Mouse (Mus musculus): ENCODE data around the gene Mansc1. TPM values are rescaled to one million over a fixed set of nuclear protein-coding genes. Genes with fewer than 3 reads are reported as not detected.

The Mansc1 gene
- polyA plus RNA-seq, 1 experiment from 2014 or later: 7.6 TPM

- no peaks in the 10 kb centered on the region for H3K9me3 ChIP-seq (ENCODE audit: control insufficient read depth, low read length)
- no peak overlapping the region for H3K27ac ChIP-seq (ENCODE audit: low read length)
- H3K9ac ChIP-seq (ENCODE audit: low read depth, low read length): no peak overlapping the region
- H3K36me3 ChIP-seq (ENCODE audit: control insufficient read depth, insufficient read depth, low read length): no peaks in the 10 kb centered on the region
- H3K4me1 ChIP-seq (ENCODE audit: control insufficient read depth, insufficient read depth, low read length): peaks cover 9% of the 10 kb centered on the region; the same call in 1 of the 2 replicates
- 55% methylated on average over 6 of the region's 6 CpGs for WGBS
- ATAC-seq: no peak
- H3K4me3 ChIP-seq (ENCODE audit: low read length): no peak overlapping the region
- H3K27me3 ChIP-seq (replicated peaks; ENCODE audit: control insufficient read depth, insufficient read depth, low read length): no peaks in the 10 kb centered on the region
- H3K4me2 ChIP-seq (ENCODE audit: low read depth, low read length): no peak overlapping the region
Measured at GRCm38 (mm10) chr6:134606540-134606939, 25.7 kb downstream of the Mansc1 start.

GRCm38 (mm10) chr6:134605196-134605595 lies 27.1 kb downstream of the Mansc1 start:
- H3K4me3 ChIP-seq (ENCODE audit: low read length): no peak overlapping the region
- no peak overlapping the region for H3K9ac ChIP-seq (ENCODE audit: low read depth, low read length)
- WGBS: 88% methylated on average over 3 of the region's 3 CpGs
- ATAC-seq: no peak
- no peak overlapping the region for H3K27ac ChIP-seq (ENCODE audit: low read length)
- H3K36me3 ChIP-seq (ENCODE audit: control insufficient read depth, insufficient read depth, low read length): no peaks in the 10 kb centered on the region
- H3K27me3 ChIP-seq (replicated peaks; ENCODE audit: control insufficient read depth, insufficient read depth, low read length): no peaks in the 10 kb centered on the region
- H3K9me3 ChIP-seq (ENCODE audit: control insufficient read depth, low read length): no peaks in the 10 kb centered on the region
- no peak overlapping the region for H3K4me2 ChIP-seq (ENCODE audit: low read depth, low read length)
- peaks cover 7% of the 10 kb centered on the region; the same call in 1 of the 2 replicates for H3K4me1 ChIP-seq (ENCODE audit: control insufficient read depth, insufficient read depth, low read length)

- ATAC-seq: no peak; the same call in 1 of the 2 replicates
- WGBS: 36% methylated on average over 10 of the region's 10 CpGs
- no peak overlapping the region for H3K27ac ChIP-seq (ENCODE audit: low read length)
Measured at GRCm38 (mm10) chr6:134602371-134603003, 29.8 kb downstream of the Mansc1 start.

GRCm38 (mm10) chr6:134601766-134602165 lies 30.5 kb downstream of the Mansc1 start:
- no peak overlapping the region for H3K9ac ChIP-seq (ENCODE audit: low read depth, low read length)
- 38% methylated on average over 3 of the region's 3 CpGs for WGBS
- no peak overlapping the region for H3K4me3 ChIP-seq (ENCODE audit: low read length)
- H3K27ac ChIP-seq (ENCODE audit: low read length): no peak overlapping the region
- H3K4me2 ChIP-seq (ENCODE audit: low read depth, low read length): no peak overlapping the region
- peaks cover 7% of the 10 kb centered on the region; the same call in 1 of the 2 replicates for H3K4me1 ChIP-seq (ENCODE audit: control insufficient read depth, insufficient read depth, low read length)
- H3K27me3 ChIP-seq (replicated peaks; ENCODE audit: control insufficient read depth, insufficient read depth, low read length): no peaks in the 10 kb centered on the region
- no peaks in the 10 kb centered on the region for H3K36me3 ChIP-seq (ENCODE audit: control insufficient read depth, insufficient read depth, low read length)
- ATAC-seq: no peak
- H3K9me3 ChIP-seq (ENCODE audit: control insufficient read depth, low read length): no peaks in the 10 kb centered on the region

More at GRCm38 (mm10) chr6:134602371-134603003, 29.8 kb downstream of the Mansc1 start:
- Histone ChIP-seq H3K4me3 (ENCODE audit: low read length) (no peak overlapping the region), H3K4me2 (ENCODE audit: low read depth, low read length) (no peak overlapping the region), H3K4me1 (ENCODE audit: control insufficient read depth, insufficient read depth, low read length) (peaks cover 7% of the 10 kb centered on the region; the same call in 1 of the 2 replicates), H3K9ac (ENCODE audit: low read depth, low read length) (no peak overlapping the region), H3K36me3 (ENCODE audit: control insufficient read depth, insufficient read depth, low read length) (no peaks in the 10 kb centered on the region), H3K9me3 (ENCODE audit: control insufficient read depth, low read length) (no peaks in the 10 kb centered on the region), H3K27me3 (replicated peaks; ENCODE audit: control insufficient read depth, insufficient read depth, low read length) (no peaks in the 10 kb centered on the region)

GRCm38 (mm10) chr6:134601130-134601529 lies 31.2 kb downstream of the Mansc1 start:
- Histone ChIP-seq H3K4me2 (ENCODE audit: low read depth, low read length) (no peak overlapping the region), H3K4me3 (ENCODE audit: low read length) (no peak overlapping the region), H3K9ac (ENCODE audit: low read depth, low read length) (no peak overlapping the region), H3K9me3 (ENCODE audit: control insufficient read depth, low read length) (no peaks in the 10 kb centered on the region), H3K27ac (ENCODE audit: low read length) (no peak overlapping the region), H3K4me1 (ENCODE audit: control insufficient read depth, insufficient read depth, low read length) (peaks cover 7% of the 10 kb centered on the region; the same call in 1 of the 2 replicates), H3K27me3 (replicated peaks; ENCODE audit: control insufficient read depth, insufficient read depth, low read length) (no peaks in the 10 kb centered on the region), H3K36me3 (ENCODE audit: control insufficient read depth, insufficient read depth, low read length) (no peaks in the 10 kb centered on the region)
- 61% methylated on average over 7 of the region's 7 CpGs for WGBS
- ATAC-seq: no peak

- Histone ChIP-seq H3K36me3 (ENCODE audit: control insufficient read depth, insufficient read depth, low read length) (no peaks in the 10 kb centered on the region), H3K4me2 (ENCODE audit: low read depth, low read length) (no peak overlapping the region), H3K4me3 (ENCODE audit: low read length) (no peak overlapping the region), H3K27ac (ENCODE audit: low read length) (no peak overlapping the region), H3K9ac (ENCODE audit: low read depth, low read length) (no peak overlapping the region), H3K4me1 (ENCODE audit: control insufficient read depth, insufficient read depth, low read length) (peaks cover 7% of the 10 kb centered on the region; the same call in 1 of the 2 replicates), H3K27me3 (replicated peaks; ENCODE audit: control insufficient read depth, insufficient read depth, low read length) (no peaks in the 10 kb centered on the region), H3K9me3 (ENCODE audit: control insufficient read depth, low read length) (no peaks in the 10 kb centered on the region)
- ATAC-seq: no peak
- WGBS: 50% methylated on average over 1 of the region's 1 CpGs
Measured at GRCm38 (mm10) chr6:134599239-134599638, 33.0 kb downstream of the Mansc1 start.

GRCm38 (mm10) chr6:134597651-134598229 lies 34.5 kb downstream of the Mansc1 start:
- ATAC-seq: peak; percentile 66
- WGBS: 69% methylated on average over 6 of the region's 6 CpGs
- H3K36me3 ChIP-seq (ENCODE audit: control insufficient read depth, insufficient read depth, low read length): no peaks in the 10 kb centered on the region
- H3K9ac ChIP-seq (ENCODE audit: low read depth, low read length): no peak overlapping the region
- H3K27ac ChIP-seq (ENCODE audit: low read length): no peak overlapping the region; the same call in 1 of the 2 replicates
- H3K4me2 ChIP-seq (ENCODE audit: low read depth, low read length): no peak overlapping the region
- H3K4me3 ChIP-seq (ENCODE audit: low read length): no peak overlapping the region
- H3K4me1 ChIP-seq (ENCODE audit: control insufficient read depth, insufficient read depth, low read length): peaks cover 7% of the 10 kb centered on the region; the same call in 1 of the 2 replicates
- H3K9me3 ChIP-seq (ENCODE audit: control insufficient read depth, low read length): no peaks in the 10 kb centered on the region
- H3K27me3 ChIP-seq (replicated peaks; ENCODE audit: control insufficient read depth, insufficient read depth, low read length): no peaks in the 10 kb centered on the region

GRCm38 (mm10) chr6:134594569-134595442 lies 37.5 kb downstream of the Mansc1 start:
- Histone ChIP-seq H3K9ac (ENCODE audit: low read depth, low read length) (no peak overlapping the region), H3K4me3 (ENCODE audit: low read length) (no peak overlapping the region), H3K27me3 (replicated peaks; ENCODE audit: control insufficient read depth, insufficient read depth, low read length) (no peaks in the 10 kb centered on the region), H3K9me3 (ENCODE audit: control insufficient read depth, low read length) (no peaks in the 10 kb centered on the region), H3K4me1 (ENCODE audit: control insufficient read depth, insufficient read depth, low read length) (no peaks in the 10 kb centered on the region), H3K36me3 (ENCODE audit: control insufficient read depth, insufficient read depth, low read length) (no peaks in the 10 kb centered on the region), H3K4me2 (ENCODE audit: low read depth, low read length) (no peak overlapping the region), H3K27ac (ENCODE audit: low read length) (no peak overlapping the region)
- WGBS: 72% methylated on average over 21 of the region's 21 CpGs
- peak; percentile 55; the same call in 1 of the 2 replicates for ATAC-seq

GRCm38 (mm10) chr6:134591614-134592013 lies 40.7 kb downstream of the Mansc1 start:
- Histone ChIP-seq H3K27me3 (replicated peaks; ENCODE audit: control insufficient read depth, insufficient read depth, low read length) (no peaks in the 10 kb centered on the region), H3K4me1 (ENCODE audit: control insufficient read depth, insufficient read depth, low read length) (no peaks in the 10 kb centered on the region), H3K4me3 (ENCODE audit: low read length) (no peak overlapping the region), H3K9ac (ENCODE audit: low read depth, low read length) (no peak overlapping the region), H3K36me3 (ENCODE audit: control insufficient read depth, insufficient read depth, low read length) (no peaks in the 10 kb centered on the region), H3K4me2 (ENCODE audit: low read depth, low read length) (no peak overlapping the region), H3K9me3 (ENCODE audit: control insufficient read depth, low read length) (no peaks in the 10 kb centered on the region), H3K27ac (ENCODE audit: low read length) (no peak overlapping the region)
- 85% methylated on average over 2 of the region's 2 CpGs for WGBS
- ATAC-seq: no peak
